Mouse (Mus musculus) naive thymus-derived CD4-positive, alpha-beta T cell, adult 2 months (primary cell): ENCODE measurements around the gene 6430628N08Rik.

ENCODE experiments used
- DNase-seq: peaks from one replicate; pipeline ENCODE4 v3.0.0-alpha.2; 2011; ENCODE audit warnings: low read depth

The 6430628N08Rik gene

GRCm38 (mm10) chr4:115890553-115890952 lies at the start of gene 6430628N08Rik:
Gene 6430628N08Rik (plus strand): TSS chr4:115890665.
- no peak for DNase-seq

GRCm38 (mm10) chr4:115840842-115841241 lies 49.6 kb upstream of the 6430628N08Rik start:
- DNase-seq = no peak

GRCm38 (mm10) chr4:115846656-115847055 lies 43.8 kb upstream of the 6430628N08Rik start:
- no peak for DNase-seq

GRCm38 (mm10) chr4:115847377-115847776 lies 43.1 kb upstream of the 6430628N08Rik start:
- DNase-seq = no peak

GRCm38 (mm10) chr4:115848083-115848482 lies 42.4 kb upstream of the 6430628N08Rik start:
- no peak for DNase-seq

GRCm38 (mm10) chr4:115848990-115849677 lies 41.3 kb upstream of the 6430628N08Rik start:
- no peak for DNase-seq

- no peak for DNase-seq
Measured at GRCm38 (mm10) chr4:115850111-115850510, 40.4 kb upstream of the 6430628N08Rik start.

GRCm38 (mm10) chr4:115850631-115851030 lies 39.8 kb upstream of the 6430628N08Rik start:
- no peak for DNase-seq

GRCm38 (mm10) chr4:115851569-115851968 lies 38.9 kb upstream of the 6430628N08Rik start:
- DNase-seq = no peak

- DNase-seq = no peak
Measured at GRCm38 (mm10) chr4:115855100-115855499, 35.4 kb upstream of the 6430628N08Rik start.

- DNase-seq = no peak
Measured at GRCm38 (mm10) chr4:115855609-115856008, 34.9 kb upstream of the 6430628N08Rik start.

- DNase-seq = no peak
Measured at GRCm38 (mm10) chr4:115856282-115856681, 34.2 kb upstream of the 6430628N08Rik start.

- DNase-seq = no peak
Measured at GRCm38 (mm10) chr4:115857293-115857883, 33.1 kb upstream of the 6430628N08Rik start.

GRCm38 (mm10) chr4:115863352-115863751 lies 27.1 kb upstream of the 6430628N08Rik start:
- DNase-seq = no peak

GRCm38 (mm10) chr4:115863880-115864279 lies 26.6 kb upstream of the 6430628N08Rik start:
- no peak for DNase-seq

GRCm38 (mm10) chr4:115869512-115870210 lies 20.8 kb upstream of the 6430628N08Rik start:
- no peak for DNase-seq

- DNase-seq = no peak
Measured at GRCm38 (mm10) chr4:115873231-115873630, 17.2 kb upstream of the 6430628N08Rik start.

- DNase-seq = no peak
Measured at GRCm38 (mm10) chr4:115878216-115878678, 12.2 kb upstream of the 6430628N08Rik start.

- no peak for DNase-seq
Measured at GRCm38 (mm10) chr4:115878828-115879227, 11.6 kb upstream of the 6430628N08Rik start.

GRCm38 (mm10) chr4:115881183-115881582 lies 9.3 kb upstream of the 6430628N08Rik start:
- no peak for DNase-seq

- no peak for DNase-seq
Measured at GRCm38 (mm10) chr4:115882195-115882594, 8.3 kb upstream of the 6430628N08Rik start.

GRCm38 (mm10) chr4:115884022-115884421 lies 6.4 kb upstream of the 6430628N08Rik start, which contains the start of gene Kncn:
Gene Kncn (plus strand): TSS chr4:115884400.
- no peak for DNase-seq

GRCm38 (mm10) chr4:115885846-115886245 lies 4.6 kb upstream of the 6430628N08Rik start:
- no peak for DNase-seq
